Mouse (Mus musculus) forebrain, embryonic 10.5 days (tissue): ENCODE results near the gene Gm15107. TPM values are rescaled to one million over a fixed set of nuclear protein-coding genes. Genes with fewer than 3 reads are reported as not detected.
"Not testable (repeated sequence)": the region's sequence is repeated elsewhere in the genome, so short reads cannot be mapped to it uniquely, and the experiment has no call there.

Experiments
- DNase-seq: peaks from one replicate; pipeline ENCODE4 v3.0.0-alpha.2; 2017; ENCODE audit warnings: low spot score; ENCODE audit errors: extremely low spot score
- H3K27ac ChIP-seq: fragments of 300-500 bp; sonication (generic); 2 replicates; pipeline ENCODE4 v1.5.1; 2016; ENCODE audit warnings: mild to moderate bottlenecking
- H3K27me3 ChIP-seq: fragments of 300-500 bp; sonication (generic); 2 replicates; pipeline ENCODE4 v1.6.1; 2016; ENCODE audit warnings: mild to moderate bottlenecking; ENCODE audit not compliant: poor library complexity, severe bottlenecking
- H3K36me3 ChIP-seq: fragments of 300-500 bp; sonication (generic); replicated peaks from 2 replicates; pipeline ENCODE4 v1.6.1; 2016; ENCODE audit warnings: mild to moderate bottlenecking, moderate library complexity
- H3K4me1 ChIP-seq: fragments of 300-500 bp; sonication (generic); 2 replicates; pipeline ENCODE4 v1.6.1; 2016
- H3K4me3 ChIP-seq: fragments of 300-500 bp; sonication (generic); 2 replicates; pipeline ENCODE4 v1.5.1; 2016; ENCODE audit warnings: mild to moderate bottlenecking, moderate library complexity
- H3K9me3 ChIP-seq: fragments of 300-500 bp; sonication (generic); 2 replicates; pipeline ENCODE4 v1.6.1; 2016; ENCODE audit warnings: mild to moderate bottlenecking, moderate library complexity
- WGBS: fragments of 180-500 bp; shearing (Covaris S2); methylation state at CpG from one replicate; pipeline ENCODE4 v1.1.7; 2016; 5-methylcytosine and 5-hydroxymethylcytosine counted together
- polyA plus RNA-seq: library from polyadenylated mRNA; unstranded; fragments of >200 nt; fragmentation: Nextera tagmentation; extraction: Ambion mirVana; gene quantifications from 2 replicates; pipeline ENCODE4 v1.2.1, GENCODE M21; 2016

The Gm15107 gene
- not detected in 2 replicates for polyA plus RNA-seq

- not testable (repeated sequence) for H3K4me3 ChIP-seq, H3K4me1 ChIP-seq, H3K27ac ChIP-seq, DNase-seq, H3K9me3 ChIP-seq, H3K36me3 ChIP-seq, H3K27me3 ChIP-seq
- 100% methylated on average over 2 of the region's 6 CpGs for WGBS
Observed at GRCm38 (mm10) chrX:148180424-148180823, at the start of gene Gm15107. Gm15107 (plus strand) TSS chrX:148180724.

Other genes with a start within 250 kb of the Gm15107 start
- not detected in 2 replicates for gene Gm15080, start 187.7 kb upstream of the Gm15107 start, polyA plus RNA-seq